Mouse (Mus musculus) stomach, postnatal 0 days (tissue): Measurements from ENCODE around the gene Cfi. TPM values are rescaled to one million over a fixed set of nuclear protein-coding genes. Genes with fewer than 3 reads are reported as not detected.

Experiments
- ATAC-seq: fragments of 200-750 bp; cut with Nextera tagmentation; 2 replicates; pipeline ENCODE4 v1.8.0; 2017; ENCODE audit not compliant: low FRiP score, low TSS enrichment
- DNase-seq: peaks from one replicate; pipeline ENCODE4 v3.0.0-alpha.2; 2016; ENCODE audit warnings: low spot score
- H3K27ac ChIP-seq: fragments of 300-500 bp; sonication (generic); replicated peaks from 2 replicates; pipeline ENCODE4 v1.5.1; 2014; ENCODE audit warnings: mild to moderate bottlenecking, control low read depth
- H3K27me3 ChIP-seq: fragments of 300-500 bp; sonication (generic); 2 replicates; pipeline ENCODE4 v1.6.1; 2014; ENCODE audit warnings: low read length; ENCODE audit not compliant: control insufficient read depth, insufficient read depth
- H3K36me3 ChIP-seq: fragments of 300-500 bp; sonication (generic); 2 replicates; pipeline ENCODE4 v1.6.1; 2014; ENCODE audit warnings: low read length, mixed read lengths; ENCODE audit not compliant: control insufficient read depth, insufficient read depth
- H3K4me1 ChIP-seq: fragments of 300-500 bp; sonication (generic); replicated peaks from 2 replicates; pipeline ENCODE4 v1.6.1; 2014; ENCODE audit warnings: antibody characterized with exemption; ENCODE audit not compliant: control insufficient read depth, insufficient read depth
- H3K4me2 ChIP-seq: fragments of 300-500 bp; sonication (generic); replicated peaks from 2 replicates; pipeline ENCODE4 v1.6.1; 2014; ENCODE audit warnings: low read depth, mild to moderate bottlenecking, control low read depth, moderate library complexity
- H3K4me3 ChIP-seq: fragments of 300-500 bp; sonication (generic); 2 replicates; pipeline ENCODE4 v1.5.1; 2014; ENCODE audit warnings: low read depth, low read length, control low read depth
- H3K9ac ChIP-seq: fragments of 300-500 bp; sonication (generic); 2 replicates; pipeline ENCODE4 v1.6.1; 2014; ENCODE audit warnings: mild to moderate bottlenecking, low read length, control low read depth, mixed read lengths
- H3K9me3 ChIP-seq: fragments of 300-500 bp; sonication (generic); 2 replicates; pipeline ENCODE4 v1.6.1; 2016; ENCODE audit warnings: low read length; ENCODE audit not compliant: control insufficient read depth
- CTCF ChIP-seq: IDR thresholded peaks from 2 replicates; pipeline ENCODE4 v1.5.1; 2016; ENCODE audit warnings: antibody characterized with exemption, low read depth, mild to moderate bottlenecking, moderate library complexity
- EP300 ChIP-seq: optimal IDR thresholded peaks from 2 replicates; pipeline ENCODE3; 2016; ENCODE audit warnings: antibody characterized with exemption
- WGBS: fragments of 180-500 bp; shearing (Covaris S2); extraction: QIAGEN DNeasy Blood & Tissue Kit; methylation state at CpG from one replicate; pipeline ENCODE4 v1.1.7; 2014; 5-methylcytosine and 5-hydroxymethylcytosine counted together
- polyA plus RNA-seq: library from polyadenylated mRNA; unstranded; fragments of >200 nt; fragmentation: Nextera tagmentation; extraction: Ambion mirVana; gene quantifications from 2 replicates; pipeline ENCODE4 v1.2.1, GENCODE M21; 2015

The Cfi gene
- polyA plus RNA-seq, 1 experiment from 2014 or later, result 152 TPM

DNA sequence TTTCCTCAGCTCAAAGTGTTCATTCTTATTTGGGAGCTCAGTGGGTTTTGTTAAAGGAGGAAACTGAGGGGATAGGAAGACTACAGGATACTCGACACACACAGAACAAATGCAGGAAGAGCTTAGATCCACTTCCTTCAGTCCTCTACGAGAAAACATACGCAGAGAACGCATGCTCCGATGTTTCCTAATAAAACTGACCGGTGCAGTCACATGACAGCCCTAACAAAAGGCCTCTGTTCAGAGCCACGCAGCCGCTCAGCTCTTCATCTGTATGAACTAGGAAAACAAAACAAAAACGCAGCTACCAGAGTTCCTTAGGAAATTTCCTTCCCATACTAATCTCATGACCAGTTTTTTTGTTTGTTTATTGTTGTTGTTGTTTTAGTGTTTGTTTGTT lies 14.8 kb upstream of the Cfi start:
- Histone ChIP-seq H3K9ac (no peak overlapping the region), H3K4me3 (no peak overlapping the region), H3K36me3 (peaks cover 5% of the 10 kb centered on the region; the same call in 1 of the 2 replicates), H3K4me2 (no peak overlapping the region), H3K9me3 (no peaks in the 10 kb centered on the region), H3K27me3 (no peaks in the 10 kb centered on the region), H3K27ac (no peak overlapping the region), H3K4me1 (no peaks in the 10 kb centered on the region)
- ATAC-seq (no peak), DNase-seq (no peak)
- TF ChIP-seq CTCF (no peak), EP300 (no peak)
- WGBS, result 73% methylated on average over 9 of the region's 9 CpGs

DNA sequence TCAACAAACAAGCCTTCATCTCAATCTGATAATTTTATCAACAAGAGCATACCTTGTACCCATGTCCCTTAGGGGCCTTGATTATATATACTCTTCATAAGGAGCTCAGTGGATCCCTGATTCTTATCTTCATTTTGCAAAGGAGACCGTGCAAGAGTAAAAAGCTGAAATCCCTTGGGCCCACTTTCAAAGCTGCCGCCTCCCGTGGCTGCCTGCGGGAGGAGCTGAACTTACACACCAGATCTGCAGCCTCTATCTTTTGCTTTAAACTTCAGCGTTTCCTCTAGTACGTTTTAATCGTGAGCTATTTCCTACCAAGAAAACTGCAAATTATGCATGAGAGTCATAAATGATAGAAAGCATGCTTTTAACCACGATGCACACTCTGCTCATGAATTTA lies 13.9 kb upstream of the Cfi start:
- ATAC-seq (no peak), DNase-seq (no peak)
- H3K4me1 ChIP-seq, result no peaks in the 10 kb centered on the region
- no peak for TF ChIP-seq CTCF
- no peak for TF ChIP-seq EP300
- no peaks in the 10 kb centered on the region for H3K27me3 ChIP-seq
- 75% methylated on average over 8 of the region's 8 CpGs for WGBS
- H3K9ac ChIP-seq, result no peak overlapping the region
- H3K27ac ChIP-seq, result no peak overlapping the region
- H3K36me3 ChIP-seq, result peaks cover 5% of the 10 kb centered on the region; the same call in 1 of the 2 replicates
- no peak overlapping the region for H3K4me3 ChIP-seq
- no peaks in the 10 kb centered on the region for H3K9me3 ChIP-seq
- H3K4me2 ChIP-seq, result no peak overlapping the region

DNA sequence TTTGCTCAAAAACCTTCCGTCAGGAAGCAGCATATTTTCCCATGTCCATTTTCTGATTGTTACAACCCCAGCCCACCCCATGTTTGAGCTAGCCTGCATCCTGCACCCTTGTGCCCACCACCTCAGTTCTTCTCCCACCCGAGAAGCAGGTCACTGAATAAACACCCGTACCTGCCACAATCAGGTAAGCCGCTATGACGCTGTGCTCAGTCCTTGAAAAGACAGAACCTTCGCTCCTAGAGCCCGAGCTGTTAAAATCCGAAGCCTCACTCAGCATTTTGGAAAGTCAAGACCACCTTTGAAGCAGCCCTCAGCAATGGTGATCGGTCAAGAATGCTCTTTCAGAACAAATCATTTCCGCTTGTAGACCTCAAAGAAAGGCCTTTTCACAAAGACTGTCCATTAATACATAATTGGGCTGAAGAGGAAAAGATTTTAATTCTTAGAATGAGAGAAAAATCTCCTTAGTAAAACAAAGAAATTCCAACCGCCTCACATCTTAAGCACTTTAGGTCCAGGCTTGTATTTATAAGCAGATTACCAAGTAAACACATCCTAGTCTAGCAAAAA lies 13.4 kb upstream of the Cfi start, which contains the start of gene Rrh:
Gene Rrh (minus strand): TSS at position 382 of the 570 bp plus-strand sequence.
- Histone ChIP-seq H3K4me3 (no peak within 1 kb of the TSS), H3K4me2 (no peak within 1 kb of the TSS), H3K27ac (no peak within 1 kb of the TSS), H3K9ac (no peak within 1 kb of the TSS), H3K27me3 (no peaks in the 10 kb centered on the region), H3K9me3 (no peaks in the 10 kb centered on the region), H3K36me3 (peaks cover 5% of the 10 kb centered on the region; the same call in 1 of the 2 replicates), H3K4me1 (no peaks in the 10 kb centered on the region)
- ATAC-seq, result no peak
- TF ChIP-seq EP300 (no peak), CTCF (no peak)
- 90% methylated on average over 11 of the region's 11 CpGs for WGBS
- no peak for DNase-seq

DNA sequence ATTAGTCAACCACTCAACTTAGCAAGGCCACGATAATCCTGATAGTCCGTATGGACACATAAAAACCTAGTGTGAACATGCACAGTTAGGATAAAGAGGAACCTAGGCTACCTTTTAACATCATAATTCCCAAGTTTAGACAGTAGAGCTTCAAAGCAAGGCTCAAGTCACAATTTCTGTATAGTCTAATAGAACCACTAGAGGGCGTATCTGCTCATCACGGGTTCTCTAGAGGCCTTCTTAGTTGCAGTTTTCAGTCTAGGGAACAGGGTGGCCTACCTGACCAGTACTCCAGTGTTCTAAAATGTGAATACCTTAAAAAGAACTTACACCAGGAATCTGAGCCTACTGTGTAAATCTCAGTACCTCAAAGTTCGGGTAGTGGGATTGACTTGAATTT lies 12.4 kb upstream of the Cfi start:
- Histone ChIP-seq H3K36me3 (peaks cover 5% of the 10 kb centered on the region; the same call in 1 of the 2 replicates), H3K27me3 (no peaks in the 10 kb centered on the region), H3K4me2 (no peak overlapping the region), H3K9ac (no peak overlapping the region), H3K4me3 (no peak overlapping the region), H3K4me1 (no peaks in the 10 kb centered on the region), H3K9me3 (no peaks in the 10 kb centered on the region), H3K27ac (no peak overlapping the region)
- ATAC-seq (peak; percentile 67; the same call in 1 of the 2 replicates), DNase-seq (no peak)
- WGBS, result 48% methylated on average over 5 of the region's 5 CpGs
- TF ChIP-seq EP300, result no peak
- TF ChIP-seq CTCF, result peak; percentile 76

DNA sequence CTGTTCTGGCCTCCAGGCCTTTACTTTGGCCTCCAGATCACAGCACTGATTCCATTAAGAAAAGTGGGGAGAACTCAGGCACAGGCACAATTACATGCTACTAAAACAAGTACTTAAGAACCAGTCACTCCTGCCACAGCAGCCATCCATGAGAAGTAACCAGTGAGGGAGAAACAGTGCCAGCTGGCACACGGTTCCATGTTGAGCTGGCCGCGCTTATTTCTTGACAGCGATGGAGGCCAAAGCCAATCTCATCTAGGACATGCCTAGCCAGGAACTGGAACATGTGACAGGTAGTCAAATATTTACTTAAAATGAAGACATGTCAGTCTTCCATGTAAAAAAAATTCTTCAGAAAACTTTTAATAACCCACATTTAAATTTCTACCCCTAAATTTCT lies 11.5 kb upstream of the Cfi start:
- DNase-seq, result no peak
- no peak overlapping the region for H3K9ac ChIP-seq
- no peaks in the 10 kb centered on the region for H3K9me3 ChIP-seq
- H3K27ac ChIP-seq, result no peak overlapping the region
- 80% methylated on average over 4 of the region's 4 CpGs for WGBS
- no peak overlapping the region for H3K4me2 ChIP-seq
- H3K4me1 ChIP-seq, result no peaks in the 10 kb centered on the region
- ATAC-seq, result no peak
- H3K4me3 ChIP-seq, result no peak overlapping the region
- H3K27me3 ChIP-seq, result no peaks in the 10 kb centered on the region
- peaks cover 5% of the 10 kb centered on the region; the same call in 1 of the 2 replicates for H3K36me3 ChIP-seq
- no peak for TF ChIP-seq EP300
- no peak for TF ChIP-seq CTCF

DNA sequence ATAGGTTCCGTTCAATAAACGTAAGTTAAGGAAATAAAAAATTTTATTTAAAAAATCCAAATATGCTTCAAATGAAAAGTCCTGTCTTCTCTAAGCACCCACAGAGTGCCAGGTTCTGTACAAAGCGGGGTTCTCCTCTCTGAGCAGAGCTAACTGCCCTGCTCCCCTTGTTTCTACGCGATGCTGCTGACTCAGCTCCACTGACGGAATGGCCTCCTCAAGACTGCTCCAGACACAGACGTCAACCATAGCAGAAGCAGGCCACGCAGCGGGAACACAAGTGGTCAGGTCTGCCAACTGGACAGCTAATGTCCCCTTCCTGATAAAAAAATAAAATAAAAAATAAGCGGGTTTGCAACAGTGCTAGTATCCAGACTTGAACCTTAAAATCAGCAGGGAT lies 10.8 kb upstream of the Cfi start:
- TF ChIP-seq CTCF (no peak), EP300 (no peak)
- ATAC-seq, result no peak
- Histone ChIP-seq H3K4me1 (peaks cover 4% of the 10 kb centered on the region; the same call in 1 of the 2 replicates), H3K27ac (no peak overlapping the region), H3K36me3 (peaks cover 5% of the 10 kb centered on the region; the same call in 1 of the 2 replicates), H3K27me3 (no peaks in the 10 kb centered on the region), H3K4me2 (no peak overlapping the region), H3K9ac (no peak overlapping the region), H3K9me3 (no peaks in the 10 kb centered on the region), H3K4me3 (no peak overlapping the region)
- no peak for DNase-seq
- WGBS, result 89% methylated on average over 10 of the region's 10 CpGs
